Mouse (Mus musculus) heart, adult 2 months (tissue): ENCODE data around the gene Rpl31. TPM values are rescaled to one million over a fixed set of nuclear protein-coding genes. Genes with fewer than 3 reads are reported as not detected.

Experiments
- DNase-seq, 2 experiments: peaks; one replicate each; pipeline ENCODE4 v3.0.0; 2021
- H3K27ac ChIP-seq: fragments of 200-600 bp; 2 replicates; pipeline ENCODE4 v1.8.1; 2022
- H3K27me3 ChIP-seq: fragments of 200-500 bp; 2 replicates; pipeline ENCODE4 v1.6.1; 2012; ENCODE audit warnings: mild to moderate bottlenecking, low read length, inconsistent platforms, mixed read lengths; ENCODE audit not compliant: control insufficient read depth, insufficient read depth
- H3K36me3 ChIP-seq: fragments of 200-500 bp; 2 replicates; pipeline ENCODE4 v1.6.1; 2012; ENCODE audit warnings: low read length, inconsistent platforms; ENCODE audit not compliant: control insufficient read depth, insufficient read depth
- H3K4me1 ChIP-seq: fragments of 200-500 bp; 2 replicates; pipeline ENCODE4 v1.6.1; 2011; ENCODE audit warnings: low read length; ENCODE audit not compliant: control insufficient read depth, insufficient read depth
- H3K4me3 ChIP-seq: fragments of 200-600 bp; 2 replicates; pipeline ENCODE4 v1.8.1; 2022
- H3K79me2 ChIP-seq: fragments of 200-500 bp; replicated peaks from 2 replicates; pipeline ENCODE4 v1.6.1; 2012; ENCODE audit warnings: mild to moderate bottlenecking, inconsistent platforms, low read length, moderate library complexity, mixed read lengths; ENCODE audit not compliant: control insufficient read depth, insufficient read depth
- H3K9ac ChIP-seq: fragments of 200-500 bp; 2 replicates; pipeline ENCODE4 v1.6.1; 2012; ENCODE audit warnings: low read depth, mild to moderate bottlenecking, control low read depth, inconsistent platforms, low read length, mixed read lengths
- CTCF ChIP-seq: fragments of 200-600 bp; IDR thresholded peaks from 2 replicates; pipeline ENCODE4 v1.8.1; 2022; ENCODE audit warnings: antibody characterized with exemption, mild to moderate bottlenecking, moderate library complexity
- EP300 ChIP-seq: fragments of 200-500 bp; IDR thresholded peaks from 2 replicates; pipeline ENCODE4 v1.6.1; 2011; ENCODE audit warnings: low read depth, low read length, control low read depth; ENCODE audit not compliant: insufficient read depth
- POLR2A ChIP-seq: fragments of 200-500 bp; IDR thresholded peaks from 2 replicates; pipeline ENCODE4 v1.6.1; 2011; ENCODE audit warnings: mild to moderate bottlenecking, low read depth, low read length, control low read depth; ENCODE audit not compliant: insufficient read depth
- WGBS: fragments of 180-500 bp; shearing (Covaris S2); methylation state at CpG from one replicate; pipeline ENCODE4 v1.1.7; 2018; 5-methylcytosine and 5-hydroxymethylcytosine counted together
- intact Hi-C: fragments of 180-260 bp; cut with DNase I; formaldehyde crosslinking; loops from one replicate; pipeline ENCODE4 v1.15.1; 2025
- polyA plus RNA-seq: library from polyadenylated mRNA; depleted of rRNA; stranded (reverse); fragments of >200 nt; gene quantifications from 2 replicates; pipeline ENCODE4 v1.2.3, GENCODE M21; 2012
- total RNA-seq, 2 experiments: library from RNA; stranded (reverse); gene quantifications; 2 replicates each; pipeline ENCODE4 v1.2.3; 2021

Rpl31 gene
- total and polyA plus RNA-seq, 3 experiments = 153 to 615 (median 513) TPM

DNA sequence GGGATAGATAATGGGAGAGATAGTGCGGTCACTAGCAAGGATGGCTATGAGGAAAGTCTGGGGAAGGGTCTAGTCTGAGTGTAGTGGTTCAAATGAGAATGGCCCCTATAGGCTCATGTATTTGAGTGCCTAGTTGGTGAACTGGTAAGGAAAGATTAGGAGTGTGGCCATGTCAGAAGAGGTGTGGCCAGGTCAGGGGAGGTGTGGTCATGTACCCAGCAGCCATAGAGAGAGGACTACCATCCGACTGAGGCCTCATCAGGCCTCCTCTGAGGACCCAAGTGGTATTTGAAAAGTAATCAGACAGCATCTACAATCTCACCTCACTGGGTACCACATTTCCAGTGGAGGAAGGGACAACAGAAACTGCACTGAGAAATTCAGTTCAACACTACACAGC, 20.5 kb downstream of the Rpl31 start:
- no peaks in the 10 kb centered on the region for H3K36me3 ChIP-seq
- no peak for DNase-seq
- H3K4me3 ChIP-seq = no peak overlapping the region
- H3K27me3 ChIP-seq = no peaks in the 10 kb centered on the region
- no peaks in the 10 kb centered on the region for H3K4me1 ChIP-seq
- WGBS = 89% methylated on average over 2 of the region's 2 CpGs
- intact Hi-C loops = no loop called here
- H3K79me2 ChIP-seq = no peaks in the 10 kb centered on the region
- no peak overlapping the region for H3K9ac ChIP-seq
- TF ChIP-seq EP300 (no peak), CTCF (no peak), POLR2A (no peak)
- no peak overlapping the region for H3K27ac ChIP-seq

DNA sequence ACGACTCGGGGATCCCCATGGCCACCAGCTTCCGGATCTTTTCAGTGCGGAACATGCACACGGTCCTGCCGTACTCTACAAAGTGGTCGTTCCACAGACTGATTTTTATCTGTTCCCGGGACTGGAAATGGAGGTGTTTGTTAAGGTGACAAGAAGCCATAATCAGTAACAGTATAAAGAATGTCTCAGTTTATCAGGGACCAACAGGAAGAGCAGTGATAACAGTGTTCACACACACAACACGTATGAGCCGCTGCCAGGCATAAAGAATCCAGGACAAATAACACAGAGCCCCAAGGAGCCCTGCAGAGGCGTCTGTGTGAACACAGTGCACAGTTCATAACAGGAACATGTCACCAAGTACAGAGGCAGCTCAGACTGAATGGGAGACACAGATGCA, 21.7 kb downstream of the Rpl31 start:
- H3K36me3 ChIP-seq = no peaks in the 10 kb centered on the region
- no peak for DNase-seq
- no peak overlapping the region for H3K27ac ChIP-seq
- H3K4me3 ChIP-seq = no peak overlapping the region
- WGBS = 68% methylated on average over 11 of the region's 11 CpGs
- H3K4me1 ChIP-seq = peaks cover 2% of the 10 kb centered on the region; the same call in 1 of the 2 replicates
- intact Hi-C loops = no loop called here
- no peak overlapping the region for H3K9ac ChIP-seq
- H3K79me2 ChIP-seq = no peaks in the 10 kb centered on the region
- TF ChIP-seq CTCF (no peak), EP300 (no peak), POLR2A (no peak)
- H3K27me3 ChIP-seq = no peaks in the 10 kb centered on the region

DNA sequence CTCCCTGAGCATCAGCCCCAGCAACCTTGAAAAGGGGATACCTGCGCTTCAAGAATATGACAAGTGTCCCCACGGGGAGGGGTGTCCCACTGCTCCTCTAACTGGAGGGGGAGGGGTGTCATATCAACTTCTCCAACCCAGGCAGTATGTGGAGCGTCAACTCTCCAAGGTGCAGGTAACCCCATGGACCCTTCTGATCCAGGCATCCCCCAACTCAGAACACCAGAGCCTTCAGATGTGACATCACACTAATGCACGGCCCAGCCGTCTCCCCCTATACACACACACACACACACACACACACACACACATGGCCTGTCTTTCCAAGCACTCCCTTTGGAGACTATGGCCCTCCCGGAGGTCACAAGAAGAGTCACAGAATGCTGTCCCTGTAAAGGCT, 24.0 kb downstream of the Rpl31 start:
- Histone ChIP-seq H3K36me3 (no peaks in the 10 kb centered on the region), H3K9ac (no peak overlapping the region), H3K27ac (no peak overlapping the region), H3K4me3 (no peak overlapping the region), H3K4me1 (peaks cover 4% of the 10 kb centered on the region), H3K79me2 (no peaks in the 10 kb centered on the region), H3K27me3 (no peaks in the 10 kb centered on the region)
- 89% methylated on average over 6 of the region's 6 CpGs for WGBS
- intact Hi-C loops = loop anchor here (1.0 to 2.0 kb wide), 3 partner anchors 87 to 131 kb away; partner anchors contain the start of gene Tbc1d8
- DNase-seq = no peak
- TF ChIP-seq POLR2A = no peak
- TF ChIP-seq EP300 = no peak
- no peak for TF ChIP-seq CTCF

DNA sequence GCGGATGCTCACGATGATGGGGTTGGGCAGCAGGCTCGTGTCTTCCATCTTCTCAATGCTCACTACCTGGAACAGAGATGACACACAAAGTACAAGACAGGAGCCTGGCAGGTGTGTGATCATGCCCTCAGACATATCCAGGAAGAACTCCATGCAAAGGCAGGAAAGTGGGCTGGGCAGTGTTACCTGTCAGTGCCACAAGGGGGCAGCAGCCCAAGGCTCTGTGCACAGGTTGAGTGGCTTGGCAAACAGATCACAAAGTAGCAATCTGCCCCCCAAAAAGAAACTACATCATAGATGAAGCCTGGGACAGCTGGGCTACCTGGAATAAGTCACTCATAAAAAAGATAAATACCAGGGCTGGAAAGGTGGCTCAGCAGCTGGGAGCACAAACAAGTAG, 24.5 kb downstream of the Rpl31 start:
- TF ChIP-seq CTCF (peak; percentile 99), POLR2A (no peak), EP300 (peak; percentile 76; the same call in 1 of the 2 replicates)
- H3K9ac ChIP-seq = no peak overlapping the region
- peak; percentile 75 to 83 for DNase-seq
- no peak overlapping the region for H3K27ac ChIP-seq
- no peaks in the 10 kb centered on the region for H3K36me3 ChIP-seq
- 70% methylated on average over 3 of the region's 3 CpGs for WGBS
- no peaks in the 10 kb centered on the region for H3K79me2 ChIP-seq
- no peaks in the 10 kb centered on the region for H3K27me3 ChIP-seq
- no peak overlapping the region for H3K4me3 ChIP-seq
- peaks cover 4% of the 10 kb centered on the region for H3K4me1 ChIP-seq
- intact Hi-C loops = loop anchor here (1.0 to 2.0 kb wide), 3 partner anchors 87 to 130 kb away; partner anchors contain the start of gene Tbc1d8

DNA sequence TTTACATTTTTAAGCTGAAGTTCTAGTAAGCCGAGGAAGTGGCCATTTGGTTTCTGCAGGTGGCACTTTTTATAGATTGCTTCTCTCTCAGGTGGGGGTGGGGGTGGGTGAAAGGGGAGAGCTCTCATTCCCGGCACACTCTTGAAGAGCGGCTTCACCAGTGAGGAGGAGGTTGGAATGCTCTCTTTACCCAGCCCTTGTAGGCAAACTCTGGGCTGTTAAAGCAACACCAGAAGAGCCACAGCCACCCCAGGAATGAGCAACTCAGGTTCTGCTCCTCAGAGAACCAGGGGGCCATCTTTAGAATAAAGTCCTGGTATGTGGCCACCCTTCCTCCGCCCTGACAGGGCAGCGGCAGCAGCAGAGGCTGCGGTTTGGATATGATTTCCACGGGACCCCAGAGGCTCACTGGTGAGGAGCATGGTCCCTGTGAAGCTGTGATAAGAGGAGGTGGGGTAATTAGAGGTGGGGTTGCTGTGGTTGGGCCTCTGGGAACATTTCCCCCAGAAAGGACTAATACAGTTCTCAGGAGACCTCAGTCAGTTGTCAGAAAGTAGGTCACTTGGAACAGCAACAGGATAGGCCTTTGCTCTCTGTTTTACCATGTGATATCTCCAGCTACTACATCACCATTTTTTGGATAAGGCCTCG, 25.7 kb downstream of the Rpl31 start:
- Histone ChIP-seq H3K36me3 (no peaks in the 10 kb centered on the region), H3K79me2 (no peaks in the 10 kb centered on the region), H3K4me3 (no peak overlapping the region), H3K9ac (no peak overlapping the region), H3K27ac (peak overlapping the region; percentile 65), H3K4me1 (peaks cover 4% of the 10 kb centered on the region), H3K27me3 (no peaks in the 10 kb centered on the region)
- WGBS = 74% methylated on average over 8 of the region's 8 CpGs
- intact Hi-C loops = loop anchor here (2.0 kb wide), 1 partner anchor 85 kb away; the partner anchor contains the start of gene Tbc1d8
- TF ChIP-seq EP300 (no peak), CTCF (no peak), POLR2A (no peak)
- DNase-seq = peak; percentile 27 to 42

DNA sequence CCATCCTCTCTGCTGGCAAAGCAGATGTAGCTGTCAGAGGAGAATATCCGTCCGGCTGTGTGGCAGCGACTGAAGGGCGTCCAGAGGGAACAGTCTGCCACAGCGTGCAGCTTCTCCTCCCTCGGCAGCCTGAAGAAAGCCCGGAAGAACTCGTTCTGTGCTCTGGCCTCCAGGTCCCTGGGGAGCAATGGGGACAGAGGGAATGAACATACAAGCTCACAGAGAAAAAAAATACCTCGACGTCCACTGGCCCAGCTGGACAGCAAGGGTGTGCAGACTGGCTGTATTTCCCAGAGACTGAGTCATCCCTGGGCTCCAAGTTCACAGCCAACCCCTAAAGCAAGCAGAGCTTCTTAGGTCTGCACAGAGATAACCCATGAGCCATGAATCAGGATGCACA, 26.5 kb downstream of the Rpl31 start:
- no peak overlapping the region for H3K4me3 ChIP-seq
- TF ChIP-seq EP300 (0 out of 2 replicates have a peak, but pooled peaks have one; percentile 41), CTCF (no peak)
- peak; percentile 62 to 79 for DNase-seq
- H3K36me3 ChIP-seq = no peaks in the 10 kb centered on the region
- peaks cover 4% of the 10 kb centered on the region for H3K4me1 ChIP-seq
- 46% methylated on average over 10 of the region's 10 CpGs for WGBS
- H3K27ac ChIP-seq = peak overlapping the region; percentile 65
- no peaks in the 10 kb centered on the region for H3K27me3 ChIP-seq
- intact Hi-C loops = no loop called here
- H3K79me2 ChIP-seq = no peaks in the 10 kb centered on the region
- H3K9ac ChIP-seq = no peak overlapping the region
